Mouse (Mus musculus): ENCODE measurements around the gene Anks6.
A peak's percentile ranks its signal among the peaks of the same experiment; 100 is the strongest.

DNA sequence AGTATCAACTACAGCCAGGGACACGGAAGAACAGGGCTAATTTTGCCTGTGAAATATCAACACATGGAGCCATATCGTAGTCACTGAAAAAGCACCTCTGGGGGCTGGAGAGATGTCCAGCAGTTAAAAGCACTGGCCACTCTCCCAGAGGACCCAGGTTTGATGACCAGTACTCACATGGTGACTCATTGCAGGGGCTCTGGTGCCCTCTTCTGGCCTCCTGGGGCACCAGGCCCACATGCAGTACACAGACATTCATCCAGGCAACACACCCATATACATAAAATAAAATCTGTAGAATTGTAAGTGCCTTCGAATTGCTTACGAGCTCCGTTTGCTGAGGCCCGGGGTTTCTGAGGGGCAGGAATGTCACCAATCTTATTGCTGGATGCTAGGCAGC lies 10.3 kb downstream of the Anks6 start:
- TF ChIP-seq CTCF (IDR thresholded peaks at IDR 0.05; ENCODE audit: low read depth, low read length) = peak; percentile 45
- TF ChIP-seq POLR2A (IDR thresholded peaks at IDR 0.05; ENCODE audit: extremely low read depth, insufficient read depth, low read length) = no peak
